Mouse (Mus musculus): ENCODE data around the gene Cyp26b1. TPM values are rescaled to one million over a fixed set of nuclear protein-coding genes. Genes with fewer than 3 reads are reported as not detected.

Cyp26b1 gene
- polyA plus RNA-seq, 2 experiments, result 0.07 TPM; not detected in 1

GRCm38 (mm10) chr6:84584783-84585685, 8.7 kb downstream of the Cyp26b1 start:
- DNase-seq (ENCODE audit: low read depth in 3 of 3, low spot score in 3 of 3), result no peak

GRCm38 (mm10) chr6:84583841-84584782, 9.6 kb downstream of the Cyp26b1 start:
- H3K4me1 ChIP-seq (replicated peaks; ENCODE audit: control insufficient read depth in 2 of 2, insufficient read depth in 2 of 2, low read length in 1 of 2), result 0 out of 4 replicates have a peak, but pooled peaks cover 0 to 2% of the 10 kb centered on the region in 2 experiments
- H3K4me2 ChIP-seq (ENCODE audit: low read depth), result peak overlapping the region; percentile 30
- H3K9ac ChIP-seq (replicated peaks), result no peak overlapping the region
- ATAC-seq (ENCODE audit: insufficient read depth) (no peak), DNase-seq (ENCODE audit: low read depth in 3 of 3, low spot score in 3 of 3) (no peak)
- no peak overlapping the region for H3K27ac ChIP-seq
- 2% methylated on average over 48 of the region's 48 CpGs for WGBS (ENCODE audit: insufficient replicate concordance)
- no peak for TF ChIP-seq EP300 (IDR thresholded peaks at IDR 0.05; ENCODE audit: low read depth)
- no peak for TF ChIP-seq CTCF (IDR thresholded peaks at IDR 0.05; ENCODE audit: low read depth)
- no peaks in the 10 kb centered on the region for H3K36me3 ChIP-seq (replicated peaks; ENCODE audit: control insufficient read depth, insufficient read depth, low read depth)
- 0 out of 4 replicates have a peak overlapping the region, but pooled peaks of 1 of the 2 experiments have one; percentile 5 for H3K4me3 ChIP-seq (ENCODE audit: insufficient read depth in 1 of 2, low read depth in 2 of 2, low read length in 2 of 2)
- peaks cover 79% of the 10 kb centered on the region for H3K27me3 ChIP-seq (ENCODE audit: control insufficient read depth, insufficient read depth, low read length)
- H3K9me3 ChIP-seq (ENCODE audit: control insufficient read depth, low read length), result no peaks in the 10 kb centered on the region

More at GRCm38 (mm10) chr6:84584783-84585685, 8.7 kb downstream of the Cyp26b1 start:
- H3K27ac ChIP-seq, result no peak overlapping the region
- H3K36me3 ChIP-seq (replicated peaks; ENCODE audit: control insufficient read depth, insufficient read depth, low read depth), result no peaks in the 10 kb centered on the region
- no peak for ATAC-seq (ENCODE audit: insufficient read depth)
- WGBS (ENCODE audit: insufficient replicate concordance), result 1% methylated on average over 66 of the region's 66 CpGs
- H3K9ac ChIP-seq (replicated peaks), result no peak overlapping the region
- H3K4me3 ChIP-seq (ENCODE audit: insufficient read depth in 1 of 2, low read depth in 2 of 2, low read length in 2 of 2), result peak overlapping the region in 1 of 2 experiments; percentile 12; a peak in 1 of 4 replicates
- no peak overlapping the region for H3K4me2 ChIP-seq (ENCODE audit: low read depth)
- TF ChIP-seq CTCF (IDR thresholded peaks at IDR 0.05; ENCODE audit: low read depth) (no peak), EP300 (IDR thresholded peaks at IDR 0.05; ENCODE audit: low read depth) (no peak)
- no peaks in the 10 kb centered on the region for H3K9me3 ChIP-seq (ENCODE audit: control insufficient read depth, low read length)
- peaks cover 89% of the 10 kb centered on the region for H3K27me3 ChIP-seq (ENCODE audit: control insufficient read depth, insufficient read depth, low read length)
- 0 out of 4 replicates have a peak, but pooled peaks cover 0 to 2% of the 10 kb centered on the region in 2 experiments for H3K4me1 ChIP-seq (replicated peaks; ENCODE audit: control insufficient read depth in 2 of 2, insufficient read depth in 2 of 2, low read length in 1 of 2)

DNA sequence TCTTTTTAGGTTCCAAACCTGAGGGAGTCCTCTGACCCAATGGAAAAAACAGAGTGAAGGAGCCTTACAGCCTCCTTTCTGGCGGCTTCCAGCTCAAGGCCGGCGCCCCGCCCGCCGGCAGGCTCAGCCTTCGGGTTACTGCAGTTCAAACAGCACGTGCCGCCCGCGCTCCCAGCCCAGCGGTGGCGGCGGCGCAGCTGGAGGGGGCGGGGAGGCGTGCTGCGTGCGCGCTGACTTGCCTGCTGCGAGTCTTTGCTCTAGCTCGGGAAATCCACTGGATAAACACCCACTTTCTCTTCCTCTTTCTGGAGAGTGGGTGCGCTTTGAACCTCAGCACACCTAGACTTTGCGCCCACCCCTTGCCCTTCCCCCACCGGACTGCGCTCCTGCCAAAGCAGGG, 10.3 kb downstream of the Cyp26b1 start:
- peak; percentile 35; the same call in 1 of the 2 replicates for ATAC-seq (ENCODE audit: insufficient read depth)
- peaks cover 72% of the 10 kb centered on the region for H3K27me3 ChIP-seq (ENCODE audit: control insufficient read depth, insufficient read depth, low read length)
- no peak overlapping the region for H3K27ac ChIP-seq
- DNase-seq (ENCODE audit: low read depth in 3 of 3, low spot score in 3 of 3), result peak in 1 of 3 experiments; percentile 15
- H3K36me3 ChIP-seq (replicated peaks; ENCODE audit: control insufficient read depth, insufficient read depth, low read depth), result no peaks in the 10 kb centered on the region
- H3K4me2 ChIP-seq (ENCODE audit: low read depth), result peak overlapping the region; percentile 30
- H3K9me3 ChIP-seq (ENCODE audit: control insufficient read depth, low read length), result no peaks in the 10 kb centered on the region
- H3K4me3 ChIP-seq (ENCODE audit: insufficient read depth in 1 of 2, low read depth in 2 of 2, low read length in 2 of 2), result 0 out of 4 replicates have a peak overlapping the region, but pooled peaks of 1 of the 2 experiments have one; percentile 5
- 1% methylated on average over 26 of the region's 26 CpGs for WGBS (ENCODE audit: insufficient replicate concordance)
- TF ChIP-seq CTCF (IDR thresholded peaks at IDR 0.05; ENCODE audit: low read depth), result no peak
- no peak for TF ChIP-seq EP300 (IDR thresholded peaks at IDR 0.05; ENCODE audit: low read depth)
- H3K4me1 ChIP-seq (replicated peaks; ENCODE audit: control insufficient read depth in 2 of 2, insufficient read depth in 2 of 2, low read length in 1 of 2), result 0 out of 4 replicates have a peak, but pooled peaks cover 0 to 2% of the 10 kb centered on the region in 2 experiments
- no peak overlapping the region for H3K9ac ChIP-seq (replicated peaks)

DNA sequence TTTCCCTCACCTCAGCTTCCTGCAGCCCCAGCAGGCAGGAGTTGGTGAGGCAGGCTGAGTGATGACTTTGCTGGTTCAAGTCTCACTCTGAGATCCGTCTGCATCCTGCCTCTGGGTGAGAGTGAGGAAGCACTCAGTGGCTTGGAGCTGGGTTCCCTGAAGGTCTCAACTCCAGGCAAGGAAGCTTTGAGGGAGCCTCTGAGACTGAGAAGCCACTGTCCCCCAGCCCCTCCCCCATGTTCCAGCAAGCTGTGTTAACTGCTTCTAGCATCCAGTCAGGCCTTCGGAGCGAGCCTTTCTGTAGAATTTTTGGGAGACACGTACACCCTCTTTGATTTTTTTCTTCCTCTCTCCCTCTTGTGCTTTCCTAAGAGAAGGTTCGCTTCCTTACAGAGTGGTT, 10.9 kb downstream of the Cyp26b1 start:
- no peak for ATAC-seq (ENCODE audit: insufficient read depth)
- Histone ChIP-seq H3K27me3 (ENCODE audit: control insufficient read depth, insufficient read depth, low read length) (peaks cover 66% of the 10 kb centered on the region), H3K4me1 (replicated peaks; ENCODE audit: control insufficient read depth in 2 of 2, insufficient read depth in 2 of 2, low read length in 1 of 2) (0 out of 4 replicates have a peak, but pooled peaks cover 0 to 2% of the 10 kb centered on the region in 2 experiments), H3K9me3 (ENCODE audit: control insufficient read depth, low read length) (no peaks in the 10 kb centered on the region), H3K4me2 (ENCODE audit: low read depth) (no peak overlapping the region), H3K9ac (replicated peaks) (no peak overlapping the region), H3K4me3 (ENCODE audit: insufficient read depth in 1 of 2, low read depth in 2 of 2, low read length in 2 of 2) (no peak overlapping the region), H3K27ac (no peak overlapping the region), H3K36me3 (replicated peaks; ENCODE audit: control insufficient read depth, insufficient read depth, low read depth) (no peaks in the 10 kb centered on the region)
- no peak for DNase-seq (ENCODE audit: low read depth in 3 of 3, low spot score in 3 of 3)
- TF ChIP-seq CTCF (IDR thresholded peaks at IDR 0.05; ENCODE audit: low read depth) (no peak), EP300 (IDR thresholded peaks at IDR 0.05; ENCODE audit: low read depth) (no peak)
- 37% methylated on average over 5 of the region's 5 CpGs for WGBS (ENCODE audit: insufficient replicate concordance)
